Mouse (Mus musculus) cerebellum, adult 2 months (tissue): Measurements from ENCODE around the gene Slc35b4.

Experiments
- CTCF ChIP-seq: fragments of 200-500 bp; IDR thresholded peaks from 2 replicates; pipeline ENCODE4 v1.5.1; 2011; ENCODE audit warnings: low read depth, mild to moderate bottlenecking, control low read depth, low read length, moderate library complexity, borderline replicate concordance; ENCODE audit not compliant: insufficient read depth
- POLR2A ChIP-seq: fragments of 200-500 bp; IDR thresholded peaks from 2 replicates; pipeline ENCODE4 v1.6.1; 2011; ENCODE audit warnings: low read length, control low read depth, borderline replicate concordance; ENCODE audit not compliant: insufficient read depth

GRCm38 (mm10) chr6:34204971-34205572, 28.2 kb upstream of the Slc35b4 start:
- TF ChIP-seq CTCF (peak; percentile 38; the same call in 1 of the 2 replicates), POLR2A (no peak)
